Mouse (Mus musculus) liver, embryonic 14.5 days (tissue): ENCODE results near the gene St8sia1. TPM values are rescaled to one million over a fixed set of nuclear protein-coding genes. Genes with fewer than 3 reads are reported as not detected.

Experiments
- ATAC-seq: fragments of 200-750 bp; cut with Nextera tagmentation; 2 replicates; pipeline ENCODE4 v1.8.0; 2017; ENCODE audit warnings: moderate number of reproducible peaks, mild to moderate bottlenecking, moderate library complexity; ENCODE audit not compliant: insufficient read depth
- DNase-seq, 3 experiments: peaks; one replicate each; pipeline ENCODE4 v3.0.0-alpha.2; 2012 to 2013; ENCODE audit warnings: low read depth in 3 of 3, low spot score in 3 of 3
- H3K27ac ChIP-seq: fragments of 300-500 bp; sonication (generic); 2 replicates; pipeline ENCODE4 v1.5.1; 2014; ENCODE audit warnings: moderate library complexity, mild to moderate bottlenecking, control low read depth, inconsistent platforms
- H3K27me3 ChIP-seq: fragments of 300-500 bp; sonication (generic); 2 replicates; pipeline ENCODE4 v1.6.1; 2014; ENCODE audit warnings: mild to moderate bottlenecking, low read length, moderate library complexity; ENCODE audit not compliant: control insufficient read depth, insufficient read depth
- H3K36me3 ChIP-seq: fragments of 300-500 bp; sonication (generic); replicated peaks from 2 replicates; pipeline ENCODE4 v1.6.1; 2014; ENCODE audit warnings: low read depth; ENCODE audit not compliant: control insufficient read depth, insufficient read depth
- H3K4me1 ChIP-seq, 2 experiments: fragments of 200-500 bp in 1 of 2; fragments of 300-500 bp in 1 of 2; sonication (generic) in 1 of 2; replicated peaks; 2 replicates each; pipeline ENCODE4 v1.6.1; 2012 to 2014; ENCODE audit warnings: antibody characterized with exemption in 1 of 2, inconsistent platforms in 1 of 2, low read length in 1 of 2; ENCODE audit not compliant: control insufficient read depth in 2 of 2, insufficient read depth in 2 of 2
- H3K4me2 ChIP-seq: fragments of 300-500 bp; sonication (generic); 2 replicates; pipeline ENCODE4 v1.6.1; 2014; ENCODE audit warnings: low read depth, mild to moderate bottlenecking, control low read depth, moderate library complexity
- H3K4me3 ChIP-seq, 2 experiments: fragments of 200-500 bp in 1 of 2; fragments of 300-500 bp in 1 of 2; sonication (generic) in 1 of 2; 2 replicates each; pipeline ENCODE4 v1.5.1; 2012 to 2014; ENCODE audit warnings: low read depth in 2 of 2, low read length in 2 of 2, mild to moderate bottlenecking in 2 of 2, control low read depth in 1 of 2, inconsistent platforms in 1 of 2, moderate library complexity in 1 of 2; ENCODE audit not compliant: insufficient read depth in 1 of 2
- H3K9ac ChIP-seq: fragments of 300-500 bp; sonication (generic); replicated peaks from 2 replicates; pipeline ENCODE4 v1.6.1; 2014; ENCODE audit warnings: mild to moderate bottlenecking, control low read depth, moderate library complexity
- H3K9me3 ChIP-seq: fragments of 300-500 bp; sonication (generic); 2 replicates; pipeline ENCODE4 v1.6.1; 2016; ENCODE audit warnings: low read length, mixed read lengths; ENCODE audit not compliant: control insufficient read depth
- CTCF ChIP-seq: IDR thresholded peaks from 2 replicates; pipeline ENCODE4 v1.5.1; 2016; ENCODE audit warnings: antibody characterized with exemption, low read depth, control low read depth
- EP300 ChIP-seq: IDR thresholded peaks from 2 replicates; pipeline ENCODE4 v1.6.1; 2016; ENCODE audit warnings: antibody characterized with exemption, low read depth
- WGBS: fragments of 180-500 bp; shearing (Covaris S2); extraction: QIAGEN DNeasy Blood & Tissue Kit; methylation state at CpG from one replicate; pipeline ENCODE4 v1.1.7; 2014; ENCODE audit not compliant: insufficient replicate concordance; 5-methylcytosine and 5-hydroxymethylcytosine counted together
- polyA plus RNA-seq, 2 experiments: library from polyadenylated mRNA; depleted of rRNA in 1 of 2; stranded (reverse) in 1 of 2; unstranded in 1 of 2; fragments of >200 nt; fragmentation: Nextera tagmentation in 1 of 2; extraction: Ambion mirVana in 1 of 2; gene quantifications; 2 replicates each; pipeline versions ENCODE4 v1.2.1 to v1.2.3; 2012 to 2014

The St8sia1 gene
- polyA plus RNA-seq, 2 experiments, result 0.03 to 0.07 TPM

- no peak for DNase-seq
Measured at GRCm38 (mm10) chr6:142788042-142788987, 175.9 kb downstream of the St8sia1 start.

GRCm38 (mm10) chr6:142786106-142786505, 178.1 kb downstream of the St8sia1 start:
- no peak for TF ChIP-seq CTCF
- TF ChIP-seq EP300, result no peak
- no peak overlapping the region for H3K27ac ChIP-seq
- 79% methylated on average over 21 of the region's 21 CpGs for WGBS

More at GRCm38 (mm10) chr6:142788042-142788987, 175.9 kb downstream of the St8sia1 start:
- Histone ChIP-seq H3K27ac (no peak overlapping the region), H3K36me3 (no peaks in the 10 kb centered on the region), H3K4me3 (no peak overlapping the region), H3K27me3 (no peaks in the 10 kb centered on the region), H3K9me3 (no peaks in the 10 kb centered on the region), H3K4me2 (no peak overlapping the region), H3K4me1 (0 out of 4 replicates have a peak, but pooled peaks cover 0 to 2% of the 10 kb centered on the region in 2 experiments), H3K9ac (no peak overlapping the region)
- 55% methylated on average over 18 of the region's 18 CpGs for WGBS
- no peak for ATAC-seq
- no peak for TF ChIP-seq EP300
- TF ChIP-seq CTCF, result no peak

GRCm38 (mm10) chr6:142785343-142785742, 178.9 kb downstream of the St8sia1 start:
- Histone ChIP-seq H3K4me3 (no peak overlapping the region), H3K4me1 (no peaks in the 10 kb centered on the region), H3K27me3 (no peaks in the 10 kb centered on the region), H3K9ac (no peak overlapping the region), H3K36me3 (no peaks in the 10 kb centered on the region), H3K4me2 (no peak overlapping the region), H3K9me3 (no peaks in the 10 kb centered on the region), H3K27ac (no peak overlapping the region)
- WGBS, result 14% methylated on average over 4 of the region's 4 CpGs
- DNase-seq, result peak; percentile 35 to 43 (median 41)
- TF ChIP-seq CTCF, result peak; percentile 88
- TF ChIP-seq EP300, result no peak
- ATAC-seq, result no peak

More at GRCm38 (mm10) chr6:142786106-142786505, 178.1 kb downstream of the St8sia1 start:
- Histone ChIP-seq H3K9ac (no peak overlapping the region), H3K4me1 (no peaks in the 10 kb centered on the region), H3K4me3 (no peak overlapping the region), H3K9me3 (no peaks in the 10 kb centered on the region), H3K27me3 (no peaks in the 10 kb centered on the region), H3K4me2 (no peak overlapping the region), H3K36me3 (no peaks in the 10 kb centered on the region)
- no peak for DNase-seq
- no peak for ATAC-seq

DNA sequence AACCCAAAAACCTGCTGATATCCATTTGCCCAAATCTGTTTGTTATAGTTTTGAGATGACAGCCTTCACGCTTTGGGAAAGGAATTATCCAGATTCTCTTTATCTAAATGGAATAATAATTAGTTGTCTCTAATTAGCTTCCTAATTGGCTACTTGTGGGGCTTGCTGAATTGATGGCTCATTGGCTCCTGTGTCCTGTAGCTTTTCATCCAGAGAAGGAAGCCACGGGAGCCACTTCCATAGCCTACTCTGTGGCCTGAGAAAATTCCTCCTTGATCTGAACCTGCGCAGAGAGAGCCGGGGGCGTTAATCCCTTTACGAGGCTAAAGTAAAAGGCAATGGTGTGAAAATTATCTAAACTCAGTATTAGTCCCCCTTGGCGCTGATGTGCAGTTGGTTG, 183.0 kb downstream of the St8sia1 start:
- 77% methylated on average over 7 of the region's 7 CpGs for WGBS
- DNase-seq, result no peak

GRCm38 (mm10) chr6:142780574-142781033, 183.6 kb downstream of the St8sia1 start:
- Histone ChIP-seq H3K36me3 (peaks cover 8% of the 10 kb centered on the region), H3K4me3 (no peak overlapping the region), H3K27ac (no peak overlapping the region), H3K4me2 (no peak overlapping the region), H3K9ac (no peak overlapping the region), H3K9me3 (no peaks in the 10 kb centered on the region), H3K4me1 (peaks cover 0 to 12% of the 10 kb centered on the region in 2 experiments; a peak in 2 of 4 replicates), H3K27me3 (no peaks in the 10 kb centered on the region)
- ATAC-seq (no peak), DNase-seq (no peak)
- TF ChIP-seq EP300, result no peak
- no peak for TF ChIP-seq CTCF
- WGBS, result 65% methylated on average over 4 of the region's 4 CpGs

More for the DNA sequence above, 183.0 kb downstream of the St8sia1 start:
- Histone ChIP-seq H3K36me3 (peaks cover 2% of the 10 kb centered on the region; the same call in 1 of the 2 replicates), H3K27ac (no peak overlapping the region), H3K4me1 (peaks cover 0 to 7% of the 10 kb centered on the region in 2 experiments; a peak in 2 of 4 replicates), H3K9ac (no peak overlapping the region), H3K4me3 (no peak overlapping the region), H3K27me3 (no peaks in the 10 kb centered on the region), H3K9me3 (no peaks in the 10 kb centered on the region), H3K4me2 (no peak overlapping the region)
- TF ChIP-seq EP300 (no peak), CTCF (no peak)
- ATAC-seq, result no peak
